Mouse (Mus musculus): ENCODE data around the gene Crybg3. TPM values are rescaled to one million over a fixed set of nuclear protein-coding genes. Genes with fewer than 3 reads are reported as not detected.

Gene Crybg3
- polyA plus RNA-seq, 1 experiment, result 1.8 TPM

GRCm38 (mm10) chr16:59548582-59548947, 52.2 kb downstream of the Crybg3 start:
- Histone ChIP-seq H3K4me1 (ENCODE audit: control insufficient read depth, insufficient read depth, insufficient read length, low read length) (no peaks in the 10 kb centered on the region), H3K4me3 (ENCODE audit: low read depth, low read length) (no peak overlapping the region), H3K27me3 (ENCODE audit: control insufficient read depth, insufficient read depth, low read length) (no peaks in the 10 kb centered on the region), H3K36me3 (ENCODE audit: control insufficient read depth, insufficient read depth, low read length) (no peaks in the 10 kb centered on the region), H3K27ac (ENCODE audit: insufficient read depth, low read depth, low read length) (no peak overlapping the region)
- 86% methylated on average over 4 of the region's 4 CpGs for WGBS
- TF ChIP-seq POLR2A (IDR thresholded peaks at IDR 0.05; ENCODE audit: low read depth, low read length) (no peak), CTCF (IDR thresholded peaks at IDR 0.05; ENCODE audit: extremely low read depth, insufficient read length, insufficient replicate concordance, low read depth, low read length) (no peak)

GRCm38 (mm10) chr16:59547887-59548581, 52.7 kb downstream of the Crybg3 start:
- Histone ChIP-seq H3K36me3 (ENCODE audit: control insufficient read depth, insufficient read depth, low read length) (no peaks in the 10 kb centered on the region), H3K27me3 (ENCODE audit: control insufficient read depth, insufficient read depth, low read length) (no peaks in the 10 kb centered on the region), H3K4me3 (ENCODE audit: low read depth, low read length) (no peak overlapping the region), H3K4me1 (ENCODE audit: control insufficient read depth, insufficient read depth, insufficient read length, low read length) (no peaks in the 10 kb centered on the region), H3K27ac (ENCODE audit: insufficient read depth, low read depth, low read length) (no peak overlapping the region)
- no peak for TF ChIP-seq POLR2A (IDR thresholded peaks at IDR 0.05; ENCODE audit: low read depth, low read length)
- no peak for TF ChIP-seq CTCF (IDR thresholded peaks at IDR 0.05; ENCODE audit: extremely low read depth, insufficient read length, insufficient replicate concordance, low read depth, low read length)
- WGBS, result 65% methylated on average over 14 of the region's 14 CpGs

- Histone ChIP-seq H3K27me3 (ENCODE audit: control insufficient read depth, insufficient read depth, low read length) (no peaks in the 10 kb centered on the region), H3K36me3 (ENCODE audit: control insufficient read depth, insufficient read depth, low read length) (no peaks in the 10 kb centered on the region), H3K4me3 (ENCODE audit: low read depth, low read length) (no peak overlapping the region), H3K27ac (ENCODE audit: insufficient read depth, low read depth, low read length) (no peak overlapping the region), H3K4me1 (ENCODE audit: control insufficient read depth, insufficient read depth, insufficient read length, low read length) (no peaks in the 10 kb centered on the region)
- WGBS, result 73% methylated on average over 4 of the region's 4 CpGs
- TF ChIP-seq POLR2A (IDR thresholded peaks at IDR 0.05; ENCODE audit: low read depth, low read length), result no peak
- no peak for TF ChIP-seq CTCF (IDR thresholded peaks at IDR 0.05; ENCODE audit: extremely low read depth, insufficient read length, insufficient replicate concordance, low read depth, low read length)
Measured at GRCm38 (mm10) chr16:59547466-59547865, 53.3 kb downstream of the Crybg3 start.

- 61% methylated on average over 2 of the region's 2 CpGs for WGBS
- Histone ChIP-seq H3K4me3 (ENCODE audit: low read depth, low read length) (no peak overlapping the region), H3K36me3 (ENCODE audit: control insufficient read depth, insufficient read depth, low read length) (0 out of 2 replicates have a peak, but pooled peaks cover 1% of the 10 kb centered on the region), H3K4me1 (ENCODE audit: control insufficient read depth, insufficient read depth, insufficient read length, low read length) (no peaks in the 10 kb centered on the region), H3K27me3 (ENCODE audit: control insufficient read depth, insufficient read depth, low read length) (no peaks in the 10 kb centered on the region), H3K27ac (ENCODE audit: insufficient read depth, low read depth, low read length) (no peak overlapping the region)
- TF ChIP-seq CTCF (IDR thresholded peaks at IDR 0.05; ENCODE audit: extremely low read depth, insufficient read length, insufficient replicate concordance, low read depth, low read length), result no peak
- no peak for TF ChIP-seq POLR2A (IDR thresholded peaks at IDR 0.05; ENCODE audit: low read depth, low read length)
Measured at GRCm38 (mm10) chr16:59545360-59545759, 55.4 kb downstream of the Crybg3 start.

GRCm38 (mm10) chr16:59541382-59541781, 59.4 kb downstream of the Crybg3 start:
- no peaks in the 10 kb centered on the region for H3K4me1 ChIP-seq (ENCODE audit: control insufficient read depth, insufficient read depth, insufficient read length, low read length)
- no peaks in the 10 kb centered on the region for H3K27me3 ChIP-seq (ENCODE audit: control insufficient read depth, insufficient read depth, low read length)
- 0 out of 2 replicates have a peak, but pooled peaks cover 1% of the 10 kb centered on the region for H3K36me3 ChIP-seq (ENCODE audit: control insufficient read depth, insufficient read depth, low read length)
- H3K27ac ChIP-seq (ENCODE audit: insufficient read depth, low read depth, low read length), result no peak overlapping the region
- no peak overlapping the region for H3K4me3 ChIP-seq (ENCODE audit: low read depth, low read length)
- 91% methylated on average over 4 of the region's 4 CpGs for WGBS
- TF ChIP-seq CTCF (IDR thresholded peaks at IDR 0.05; ENCODE audit: extremely low read depth, insufficient read length, insufficient replicate concordance, low read depth, low read length) (no peak), POLR2A (IDR thresholded peaks at IDR 0.05; ENCODE audit: low read depth, low read length) (no peak)

- Histone ChIP-seq H3K4me3 (ENCODE audit: low read depth, low read length) (no peak overlapping the region), H3K36me3 (ENCODE audit: control insufficient read depth, insufficient read depth, low read length) (0 out of 2 replicates have a peak, but pooled peaks cover 1% of the 10 kb centered on the region), H3K27me3 (ENCODE audit: control insufficient read depth, insufficient read depth, low read length) (no peaks in the 10 kb centered on the region), H3K4me1 (ENCODE audit: control insufficient read depth, insufficient read depth, insufficient read length, low read length) (no peaks in the 10 kb centered on the region), H3K27ac (ENCODE audit: insufficient read depth, low read depth, low read length) (no peak overlapping the region)
- WGBS, result 88% methylated on average over 3 of the region's 3 CpGs
- TF ChIP-seq POLR2A (IDR thresholded peaks at IDR 0.05; ENCODE audit: low read depth, low read length), result no peak
- no peak for TF ChIP-seq CTCF (IDR thresholded peaks at IDR 0.05; ENCODE audit: extremely low read depth, insufficient read length, insufficient replicate concordance, low read depth, low read length)
Measured at GRCm38 (mm10) chr16:59540944-59541343, 59.8 kb downstream of the Crybg3 start.

GRCm38 (mm10) chr16:59535673-59536072, 65.1 kb downstream of the Crybg3 start:
- 70% methylated on average over 5 of the region's 5 CpGs for WGBS
- H3K36me3 ChIP-seq (ENCODE audit: control insufficient read depth, insufficient read depth, low read length), result peaks cover 3% of the 10 kb centered on the region; the same call in 1 of the 2 replicates
- no peaks in the 10 kb centered on the region for H3K4me1 ChIP-seq (ENCODE audit: control insufficient read depth, insufficient read depth, insufficient read length, low read length)
- no peak overlapping the region for H3K4me3 ChIP-seq (ENCODE audit: low read depth, low read length)
- no peaks in the 10 kb centered on the region for H3K27me3 ChIP-seq (ENCODE audit: control insufficient read depth, insufficient read depth, low read length)
- H3K27ac ChIP-seq (ENCODE audit: insufficient read depth, low read depth, low read length), result no peak overlapping the region
- TF ChIP-seq CTCF (IDR thresholded peaks at IDR 0.05; ENCODE audit: extremely low read depth, insufficient read length, insufficient replicate concordance, low read depth, low read length), result no peak
- no peak for TF ChIP-seq POLR2A (IDR thresholded peaks at IDR 0.05; ENCODE audit: low read depth, low read length)
